Mouse (Mus musculus): ENCODE results near the gene Zfp426. TPM values are rescaled to one million over a fixed set of nuclear protein-coding genes. Genes with fewer than 3 reads are reported as not detected.

The Zfp426 gene
- polyA plus RNA-seq, 1 experiment from 2014 or later = 14.9 TPM

- WGBS = 82% methylated on average over 3 of the region's 3 CpGs
- H3K27ac ChIP-seq (ENCODE audit: low read depth, low read length) = no peak overlapping the region
- no peak overlapping the region for H3K4me2 ChIP-seq
- DNase-seq (ENCODE audit: low spot score) = no peak
- peaks cover 31% of the 10 kb centered on the region for H3K4me1 ChIP-seq (replicated peaks; ENCODE audit: control insufficient read depth, insufficient read depth, low read length)
- no peaks in the 10 kb centered on the region for H3K9me3 ChIP-seq (ENCODE audit: control insufficient read depth, low read length)
- H3K27me3 ChIP-seq (replicated peaks; ENCODE audit: control insufficient read depth, insufficient read depth, low read length) = no peaks in the 10 kb centered on the region
- H3K4me3 ChIP-seq (ENCODE audit: low read depth, low read length) = no peak overlapping the region
- no peak for ATAC-seq (replicated peaks; ENCODE audit: low FRiP score)
- H3K36me3 ChIP-seq (ENCODE audit: control insufficient read depth, insufficient read depth, low read length) = peaks cover 3% of the 10 kb centered on the region; the same call in 1 of the 2 replicates
- H3K9ac ChIP-seq (ENCODE audit: low read depth, low read length) = no peak overlapping the region
These were observed 21.5 kb upstream of the Zfp426 start for GRCm38 (mm10) chr9:20514016-20514415.

- ATAC-seq (replicated peaks; ENCODE audit: low FRiP score) = no peak
- no peaks in the 10 kb centered on the region for H3K9me3 ChIP-seq (ENCODE audit: control insufficient read depth, low read length)
- no peak overlapping the region for H3K27ac ChIP-seq (ENCODE audit: low read depth, low read length)
- H3K4me3 ChIP-seq (ENCODE audit: low read depth, low read length) = no peak overlapping the region
- 75% methylated on average over 8 of the region's 8 CpGs for WGBS
- no peaks in the 10 kb centered on the region for H3K27me3 ChIP-seq (replicated peaks; ENCODE audit: control insufficient read depth, insufficient read depth, low read length)
- H3K4me2 ChIP-seq = no peak overlapping the region
- DNase-seq (ENCODE audit: low spot score) = no peak
- H3K4me1 ChIP-seq (replicated peaks; ENCODE audit: control insufficient read depth, insufficient read depth, low read length) = peaks cover 31% of the 10 kb centered on the region
- peaks cover 3% of the 10 kb centered on the region; the same call in 1 of the 2 replicates for H3K36me3 ChIP-seq (ENCODE audit: control insufficient read depth, insufficient read depth, low read length)
- no peak overlapping the region for H3K9ac ChIP-seq (ENCODE audit: low read depth, low read length)
These were observed 20.2 kb upstream of the Zfp426 start for GRCm38 (mm10) chr9:20512714-20513113.

- ATAC-seq (replicated peaks; ENCODE audit: low FRiP score) = peak; percentile 27; the same call in 1 of the 2 replicates
- Histone ChIP-seq H3K27me3 (replicated peaks; ENCODE audit: control insufficient read depth, insufficient read depth, low read length) (no peaks in the 10 kb centered on the region), H3K9me3 (ENCODE audit: control insufficient read depth, low read length) (no peaks in the 10 kb centered on the region), H3K36me3 (ENCODE audit: control insufficient read depth, insufficient read depth, low read length) (peaks cover 11% of the 10 kb centered on the region), H3K27ac (ENCODE audit: low read depth, low read length) (no peak overlapping the region), H3K4me3 (ENCODE audit: low read depth, low read length) (no peak overlapping the region), H3K4me1 (replicated peaks; ENCODE audit: control insufficient read depth, insufficient read depth, low read length) (peaks cover 31% of the 10 kb centered on the region), H3K9ac (ENCODE audit: low read depth, low read length) (no peak overlapping the region), H3K4me2 (no peak overlapping the region)
- DNase-seq (ENCODE audit: low spot score) = no peak
- WGBS = 73% methylated on average over 4 of the region's 4 CpGs
These were observed 19.1 kb upstream of the Zfp426 start for GRCm38 (mm10) chr9:20511645-20512044.

- Histone ChIP-seq H3K9ac (ENCODE audit: low read depth, low read length) (no peak overlapping the region), H3K9me3 (ENCODE audit: control insufficient read depth, low read length) (no peaks in the 10 kb centered on the region), H3K27me3 (replicated peaks; ENCODE audit: control insufficient read depth, insufficient read depth, low read length) (no peaks in the 10 kb centered on the region), H3K36me3 (ENCODE audit: control insufficient read depth, insufficient read depth, low read length) (peaks cover 23% of the 10 kb centered on the region), H3K27ac (ENCODE audit: low read depth, low read length) (no peak overlapping the region), H3K4me1 (replicated peaks; ENCODE audit: control insufficient read depth, insufficient read depth, low read length) (peaks cover 31% of the 10 kb centered on the region), H3K4me2 (no peak overlapping the region), H3K4me3 (ENCODE audit: low read depth, low read length) (no peak overlapping the region)
- ATAC-seq (replicated peaks; ENCODE audit: low FRiP score) (no peak), DNase-seq (ENCODE audit: low spot score) (no peak)
- WGBS = 69% methylated on average over 1 of the region's 1 CpGs
These were observed 17.8 kb upstream of the Zfp426 start for GRCm38 (mm10) chr9:20510346-20510745.

- Histone ChIP-seq H3K9ac (ENCODE audit: low read depth, low read length) (no peak overlapping the region), H3K4me3 (ENCODE audit: low read depth, low read length) (no peak overlapping the region), H3K27me3 (replicated peaks; ENCODE audit: control insufficient read depth, insufficient read depth, low read length) (no peaks in the 10 kb centered on the region), H3K27ac (ENCODE audit: low read depth, low read length) (no peak overlapping the region), H3K4me2 (no peak overlapping the region), H3K9me3 (ENCODE audit: control insufficient read depth, low read length) (no peaks in the 10 kb centered on the region), H3K36me3 (ENCODE audit: control insufficient read depth, insufficient read depth, low read length) (peaks cover 23% of the 10 kb centered on the region), H3K4me1 (replicated peaks; ENCODE audit: control insufficient read depth, insufficient read depth, low read length) (peaks cover 30% of the 10 kb centered on the region)
- 57% methylated on average over 3 of the region's 3 CpGs for WGBS
- DNase-seq (ENCODE audit: low spot score) (no peak), ATAC-seq (replicated peaks; ENCODE audit: low FRiP score) (peak; percentile 56)
These were observed 17.1 kb upstream of the Zfp426 start for GRCm38 (mm10) chr9:20509676-20510075.

GRCm38 (mm10) chr9:20504801-20505200 lies 12.3 kb upstream of the Zfp426 start:
- H3K4me2 ChIP-seq = no peak overlapping the region
- H3K9me3 ChIP-seq (ENCODE audit: control insufficient read depth, low read length) = no peaks in the 10 kb centered on the region
- H3K27me3 ChIP-seq (replicated peaks; ENCODE audit: control insufficient read depth, insufficient read depth, low read length) = no peaks in the 10 kb centered on the region
- 91% methylated on average over 5 of the region's 5 CpGs for WGBS
- peaks cover 1% of the 10 kb centered on the region; the same call in 1 of the 2 replicates for H3K4me1 ChIP-seq (replicated peaks; ENCODE audit: control insufficient read depth, insufficient read depth, low read length)
- no peak overlapping the region for H3K9ac ChIP-seq (ENCODE audit: low read depth, low read length)
- DNase-seq (ENCODE audit: low spot score) (no peak), ATAC-seq (replicated peaks; ENCODE audit: low FRiP score) (no peak)
- peaks cover 46% of the 10 kb centered on the region for H3K36me3 ChIP-seq (ENCODE audit: control insufficient read depth, insufficient read depth, low read length)
- H3K4me3 ChIP-seq (ENCODE audit: low read depth, low read length) = no peak overlapping the region
- H3K27ac ChIP-seq (ENCODE audit: low read depth, low read length) = no peak overlapping the region

GRCm38 (mm10) chr9:20493281-20493680 lies 735 bp upstream of the Zfp426 start:
- Histone ChIP-seq H3K27me3 (replicated peaks; ENCODE audit: control insufficient read depth, insufficient read depth, low read length) (no peaks in the 10 kb centered on the region), H3K4me3 (ENCODE audit: low read depth, low read length) (peak overlapping the region; percentile 86), H3K9ac (ENCODE audit: low read depth, low read length) (peak overlapping the region; percentile 87), H3K4me2 (peak overlapping the region; percentile 80), H3K9me3 (ENCODE audit: control insufficient read depth, low read length) (no peaks in the 10 kb centered on the region), H3K36me3 (ENCODE audit: control insufficient read depth, insufficient read depth, low read length) (peaks cover 5% of the 10 kb centered on the region; the same call in 1 of the 2 replicates), H3K4me1 (replicated peaks; ENCODE audit: control insufficient read depth, insufficient read depth, low read length) (peaks cover 6% of the 10 kb centered on the region), H3K27ac (ENCODE audit: low read depth, low read length) (peak overlapping the region; percentile 96)
- ATAC-seq (replicated peaks; ENCODE audit: low FRiP score) (no peak), DNase-seq (ENCODE audit: low spot score) (no peak)
- WGBS = 8% methylated on average over 9 of the region's 9 CpGs

GRCm38 (mm10) chr9:20491858-20492526 lies 554 bp downstream of the Zfp426 start:
- DNase-seq (ENCODE audit: low spot score) (no peak), ATAC-seq (replicated peaks; ENCODE audit: low FRiP score) (no peak)
- peak overlapping the region; percentile 87 for H3K9ac ChIP-seq (ENCODE audit: low read depth, low read length)
- H3K4me2 ChIP-seq = peak overlapping the region; percentile 80
- peak overlapping the region; percentile 86 for H3K4me3 ChIP-seq (ENCODE audit: low read depth, low read length)
- H3K36me3 ChIP-seq (ENCODE audit: control insufficient read depth, insufficient read depth, low read length) = no peaks in the 10 kb centered on the region; the same call in 1 of the 2 replicates
- peaks cover 6% of the 10 kb centered on the region for H3K4me1 ChIP-seq (replicated peaks; ENCODE audit: control insufficient read depth, insufficient read depth, low read length)
- H3K9me3 ChIP-seq (ENCODE audit: control insufficient read depth, low read length) = no peaks in the 10 kb centered on the region
- H3K27me3 ChIP-seq (replicated peaks; ENCODE audit: control insufficient read depth, insufficient read depth, low read length) = no peaks in the 10 kb centered on the region
- peak overlapping the region; percentile 96 for H3K27ac ChIP-seq (ENCODE audit: low read depth, low read length)
- 9% methylated on average over 20 of the region's 20 CpGs for WGBS

GRCm38 (mm10) chr9:20489536-20489935 lies 3.0 kb downstream of the Zfp426 start:
- ATAC-seq (replicated peaks; ENCODE audit: low FRiP score) = no peak
- H3K9me3 ChIP-seq (ENCODE audit: control insufficient read depth, low read length) = no peaks in the 10 kb centered on the region
- DNase-seq (ENCODE audit: low spot score) = no peak

More at GRCm38 (mm10) chr9:20489536-20489935, 3.0 kb downstream of the Zfp426 start:
- peaks cover 6% of the 10 kb centered on the region for H3K4me1 ChIP-seq (replicated peaks; ENCODE audit: control insufficient read depth, insufficient read depth, low read length)
- no peak overlapping the region for H3K4me3 ChIP-seq (ENCODE audit: low read depth, low read length)
- no peak overlapping the region for H3K4me2 ChIP-seq
- no peak overlapping the region for H3K27ac ChIP-seq (ENCODE audit: low read depth, low read length)
- WGBS = 85% methylated on average over 5 of the region's 5 CpGs
- peaks cover 6% of the 10 kb centered on the region; the same call in 1 of the 2 replicates for H3K36me3 ChIP-seq (ENCODE audit: control insufficient read depth, insufficient read depth, low read length)
- H3K9ac ChIP-seq (ENCODE audit: low read depth, low read length) = no peak overlapping the region
- no peaks in the 10 kb centered on the region for H3K27me3 ChIP-seq (replicated peaks; ENCODE audit: control insufficient read depth, insufficient read depth, low read length)

All from liver, embryonic 11.5 days (tissue).